Mouse (Mus musculus) CH12.LX (cell line): Measurements from ENCODE around the gene Prkce. TPM values are rescaled to one million over a fixed set of nuclear protein-coding genes. Genes with fewer than 3 reads are reported as not detected.

Experiments used
- DNase-seq: peaks from one replicate; pipeline ENCODE4 v3.0.0-alpha.2; 2013; ENCODE audit errors: extremely low read depth
- H3K27ac ChIP-seq: 2 replicates; pipeline ENCODE4 v1.5.1; 2012; ENCODE audit warnings: low read depth, mild to moderate bottlenecking, control low read depth, moderate library complexity; ENCODE audit not compliant: insufficient read depth
- H3K27me3 ChIP-seq: replicated peaks from 2 replicates; pipeline ENCODE3; 2012; ENCODE audit warnings: inconsistent platforms
- H3K36me3 ChIP-seq, 2 experiments: replicated peaks in 1 of 2; 2 replicates each; pipeline versions ENCODE3 to v1.6.1; 2012; ENCODE audit warnings: inconsistent platforms in 1 of 2, low read length in 1 of 2, mild to moderate bottlenecking in 1 of 2, mixed read lengths in 1 of 2, moderate library complexity in 1 of 2; ENCODE audit not compliant: control insufficient read depth in 1 of 2, insufficient read depth in 1 of 2
- H3K4me1 ChIP-seq, 2 experiments: 2 replicates each; pipeline ENCODE4 v1.6.1; 2012; ENCODE audit warnings: inconsistent platforms in 1 of 2, moderate library complexity in 1 of 2; ENCODE audit not compliant: insufficient read depth in 2 of 2, control insufficient read depth in 1 of 2
- H3K4me2 ChIP-seq: 2 replicates; pipeline ENCODE4 v1.6.1; 2012; ENCODE audit warnings: low read depth, mild to moderate bottlenecking, control low read depth; ENCODE audit not compliant: poor library complexity, insufficient read depth, severe bottlenecking
- H3K4me3 ChIP-seq, 3 experiments: fragments of 150-350 bp in 1 of 3; sonication (generic) in 1 of 3; replicated peaks in 1 of 3; 2 replicates each; pipeline versions ENCODE3 to v1.5.1; 2011 to 2012; ENCODE audit warnings: low read depth in 2 of 3, low read length in 2 of 3, mild to moderate bottlenecking in 2 of 3, moderate library complexity in 2 of 3, control low read depth in 1 of 3, improper control_type of control experiment in 1 of 3, inconsistent platforms in 1 of 3, mixed read lengths in 1 of 3; ENCODE audit not compliant: poor library complexity in 1 of 3
- H3K79me2 ChIP-seq: replicated peaks from 2 replicates; pipeline ENCODE4 v1.6.1; 2012; ENCODE audit warnings: mild to moderate bottlenecking, moderate library complexity; ENCODE audit not compliant: control insufficient read depth, poor library complexity, insufficient read depth, severe bottlenecking; ENCODE audit errors: extremely low read depth
- H3K9ac ChIP-seq: 2 replicates; pipeline ENCODE4 v1.6.1; 2012; ENCODE audit warnings: low read depth, mild to moderate bottlenecking, control low read depth, moderate library complexity; ENCODE audit not compliant: insufficient read depth
- H3K9me3 ChIP-seq: replicated peaks from 2 replicates; pipeline ENCODE3; 2012; ENCODE audit warnings: low read length, inconsistent platforms, mixed read lengths
- CHD1 ChIP-seq: IDR thresholded peaks from 2 replicates; pipeline ENCODE4 v1.6.1; 2012; ENCODE audit warnings: low read depth, low read length, improper control_type of control experiment, inconsistent platforms
- CHD2 ChIP-seq: IDR thresholded peaks from 2 replicates; pipeline ENCODE4 v1.6.1; 2011; ENCODE audit warnings: low read length, improper control_type of control experiment
- E2F4 ChIP-seq: IDR thresholded peaks from 2 replicates; pipeline ENCODE4 v1.6.1; 2011; ENCODE audit warnings: low read depth, low read length, improper control_type of control experiment; ENCODE audit not compliant: insufficient replicate concordance
- ELF1 ChIP-seq: IDR thresholded peaks from 2 replicates; pipeline ENCODE4 v1.6.1; 2014; ENCODE audit warnings: low read depth, mild to moderate bottlenecking, inconsistent platforms, low read length, improper control_type of control experiment
- ETS1 ChIP-seq: conservative IDR thresholded peaks from 2 replicates; pipeline ENCODE4 v1.6.1; 2012; ENCODE audit warnings: low read depth, mild to moderate bottlenecking, inconsistent platforms, low read length, improper control_type of control experiment, moderate library complexity
- HCFC1 ChIP-seq: IDR thresholded peaks from 2 replicates; pipeline ENCODE4 v1.6.1; 2012; ENCODE audit warnings: low read depth, mild to moderate bottlenecking, inconsistent platforms, low read length, improper control_type of control experiment
- IRF4 ChIP-seq: IDR thresholded peaks from 2 replicates; pipeline ENCODE4 v1.6.1; 2014; ENCODE audit warnings: low read depth, mild to moderate bottlenecking, inconsistent platforms, low read length, improper control_type of control experiment
- JUN ChIP-seq: IDR thresholded peaks from 2 replicates; pipeline ENCODE4 v1.6.1; 2011; ENCODE audit warnings: low read depth, mild to moderate bottlenecking, low read length, improper control_type of control experiment, moderate library complexity; ENCODE audit not compliant: insufficient read depth
- MAFK ChIP-seq: IDR thresholded peaks from 2 replicates; pipeline ENCODE4 v1.6.1; 2011; ENCODE audit warnings: low read length, improper control_type of control experiment; ENCODE audit not compliant: insufficient replicate concordance
- MAX ChIP-seq: IDR thresholded peaks from 2 replicates; pipeline ENCODE4 v1.6.1; 2011; ENCODE audit warnings: low read length, improper control_type of control experiment
- MAZ ChIP-seq: IDR thresholded peaks from 2 replicates; pipeline ENCODE4 v1.6.1; 2012; ENCODE audit warnings: low read depth, mild to moderate bottlenecking, inconsistent platforms, low read length, improper control_type of control experiment, moderate library complexity
- MEF2A ChIP-seq: IDR thresholded peaks from 2 replicates; pipeline ENCODE4 v1.6.1; 2014; ENCODE audit warnings: low read depth, mild to moderate bottlenecking, inconsistent platforms, low read length, improper control_type of control experiment, borderline replicate concordance
- MXI1 ChIP-seq: IDR thresholded peaks from 2 replicates; pipeline ENCODE4 v1.6.1; 2011; ENCODE audit warnings: mild to moderate bottlenecking, low read depth, low read length, improper control_type of control experiment
- NELFE ChIP-seq: IDR thresholded peaks from 2 replicates; pipeline ENCODE4 v1.6.1; 2011; ENCODE audit warnings: low read depth, low read length, improper control_type of control experiment
- POLR2A ChIP-seq: IDR thresholded peaks from 2 replicates; pipeline ENCODE4 v1.6.1; 2011; ENCODE audit warnings: low read depth, mild to moderate bottlenecking, improper control_type of control experiment, low read length
- POLR2AphosphoS2 ChIP-seq: IDR thresholded peaks from 2 replicates; pipeline ENCODE4 v1.6.1; 2011; ENCODE audit warnings: low read depth, low read length, improper control_type of control experiment
- RAD21 ChIP-seq: IDR thresholded peaks from 2 replicates; pipeline ENCODE4 v1.6.1; 2011; ENCODE audit warnings: low read depth, mild to moderate bottlenecking, low read length, improper control_type of control experiment, moderate library complexity
- RCOR1 ChIP-seq: conservative IDR thresholded peaks from 2 replicates; pipeline ENCODE4 v1.6.1; 2012; ENCODE audit warnings: low read depth, mild to moderate bottlenecking, inconsistent platforms, low read length, improper control_type of control experiment
- SIN3A ChIP-seq: IDR thresholded peaks from 2 replicates; pipeline ENCODE4 v1.6.1; 2012; ENCODE audit warnings: low read length, improper control_type of control experiment, inconsistent platforms
- SMC3 ChIP-seq: IDR thresholded peaks from 2 replicates; pipeline ENCODE4 v1.6.1; 2011; ENCODE audit warnings: low read depth, low read length, improper control_type of control experiment
- TCF12 ChIP-seq: IDR thresholded peaks from 2 replicates; pipeline ENCODE4 v1.6.1; 2014; ENCODE audit warnings: low read depth, mild to moderate bottlenecking, inconsistent platforms, low read length, improper control_type of control experiment
- UBTF ChIP-seq: IDR thresholded peaks from 2 replicates; pipeline ENCODE4 v1.6.1; 2012; ENCODE audit warnings: low read depth, mild to moderate bottlenecking, inconsistent platforms, low read length, improper control_type of control experiment, moderate library complexity
- ZMIZ1 ChIP-seq: IDR thresholded peaks from 2 replicates; pipeline ENCODE4 v1.6.1; 2012; ENCODE audit warnings: low read depth, mild to moderate bottlenecking, inconsistent platforms, low read length, improper control_type of control experiment
- ZNF384 ChIP-seq: IDR thresholded peaks from 2 replicates; pipeline ENCODE4 v1.6.1; 2012; ENCODE audit warnings: low read depth, low read length, improper control_type of control experiment, inconsistent platforms
- dilution Hi-C: fragments of 300-500 bp; cut with MboI; formaldehyde crosslinking; loops from 2 replicates; pipeline ENCODE4 v1.14.3; 2020; ENCODE audit warnings: low sequenced_read_pairs; ENCODE audit not compliant: extremely low pct_unique_long_range_greater_than_20kb, extremely low pct_ligation_motif_present
- in situ Hi-C: fragments of 300-500 bp; cut with MboI; formaldehyde crosslinking; loops from 3 replicates; pipeline ENCODE4 v1.14.3; 2019; ENCODE audit warnings: low sequenced_read_pairs, low pct_ligation_motif_present, low pct_unique_long_range_greater_than_20kb, mixed read lengths
- polyA plus RNA-seq: library from polyadenylated mRNA; unstranded; fragments of >175 nt; gene quantifications from 2 replicates; pipeline ENCODE4 v1.2.1, GENCODE M21; 2012; ENCODE audit warnings: low read depth; ENCODE audit not compliant: insufficient read length
- total RNA-seq, 2 experiments: library from RNA; depleted of rRNA; stranded (reverse); fragments of 300-350 nt in 1 of 2; fragments of >200 nt in 1 of 2; gene quantifications; 2 replicates each; pipeline ENCODE4 v1.2.3; 2012 to 2014

Gene Prkce
- total and polyA plus RNA-seq, 3 experiments: 4.1 to 13.2 (median 11.4) TPM

DNA sequence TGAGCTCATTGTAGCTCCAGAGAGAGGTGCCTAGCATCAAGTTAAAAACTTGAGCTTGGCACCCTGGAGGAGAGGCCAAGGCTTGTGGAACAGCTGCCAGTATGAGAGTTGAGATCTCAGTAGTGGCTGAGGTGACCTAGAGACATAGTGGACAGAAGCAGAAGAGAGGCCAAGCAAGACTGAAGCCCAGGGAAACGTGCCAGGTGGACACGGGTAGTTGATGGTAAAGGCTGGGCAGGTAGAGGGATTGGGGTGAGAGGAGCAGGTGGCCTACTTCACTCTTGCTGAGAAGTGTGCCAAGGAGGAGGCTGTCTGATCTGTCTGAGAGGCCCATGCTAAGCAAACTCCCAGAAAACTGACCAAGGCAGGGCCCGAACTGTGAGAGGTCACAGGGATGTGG is 44.6 kb downstream of the Prkce start:
- in situ Hi-C loops (no loop called here), dilution Hi-C loops (no loop called here)
- no peak overlapping the region for H3K4me3 ChIP-seq
- no peaks in the 10 kb centered on the region for H3K27me3 ChIP-seq
- peaks cover 17 to 55% of the 10 kb centered on the region in 2 experiments for H3K4me1 ChIP-seq
- no peak for DNase-seq
- H3K4me2 ChIP-seq: no peak overlapping the region
- H3K9me3 ChIP-seq: no peaks in the 10 kb centered on the region
- H3K27ac ChIP-seq: no peak overlapping the region
- peaks cover 0 to 32% of the 10 kb centered on the region in 2 experiments for H3K36me3 ChIP-seq
- no peak for TF ChIP-seq SMC3
- TF ChIP-seq CHD2: no peak
- TF ChIP-seq ETS1: no peak
- no peak for TF ChIP-seq MEF2A
- no peak for TF ChIP-seq POLR2A
- no peak for TF ChIP-seq CHD1
- no peak for TF ChIP-seq MAX
- no peak for TF ChIP-seq UBTF
- TF ChIP-seq RAD21: no peak
- TF ChIP-seq SIN3A: no peak
- TF ChIP-seq MXI1: no peak
- TF ChIP-seq MAFK: no peak
- no peak for TF ChIP-seq HCFC1
- no peak for TF ChIP-seq ZNF384
- TF ChIP-seq IRF4: no peak
- H3K9ac ChIP-seq: no peak overlapping the region
- H3K79me2 ChIP-seq: peaks cover under 1% of the 10 kb centered on the region; the same call in 1 of the 2 replicates

DNA sequence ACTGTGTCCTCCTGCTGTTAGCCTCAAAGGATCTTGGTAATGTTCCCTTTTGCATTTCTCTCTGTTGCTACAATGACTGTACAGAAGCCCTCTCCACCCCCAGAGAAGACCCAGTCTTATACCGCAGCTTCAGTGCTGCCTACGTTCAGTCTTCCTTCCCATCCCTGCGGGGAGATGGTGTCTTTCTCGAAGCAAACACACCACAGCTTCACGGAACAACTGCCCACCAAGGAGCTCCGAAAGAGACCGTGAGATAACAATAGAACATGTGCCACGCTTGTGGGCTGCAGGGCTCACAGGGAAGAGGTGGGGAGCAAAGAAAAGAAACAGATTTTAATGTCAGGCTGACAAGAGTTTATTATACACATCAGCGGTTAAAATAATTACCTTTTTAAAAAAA is 46.7 kb downstream of the Prkce start:
- peaks cover 0 to 44% of the 10 kb centered on the region in 2 experiments for H3K36me3 ChIP-seq
- H3K9me3 ChIP-seq: no peaks in the 10 kb centered on the region
- no peak overlapping the region for H3K4me2 ChIP-seq
- DNase-seq: no peak
- TF ChIP-seq NELFE (no peak), ZMIZ1 (no peak), RCOR1 (no peak), ETS1 (no peak), ZNF384 (no peak), TCF12 (no peak), E2F4 (no peak), POLR2A (no peak), HCFC1 (no peak), MAZ (no peak), POLR2AphosphoS2 (no peak), ELF1 (no peak), JUN (no peak), RAD21 (no peak), MAX (no peak), MEF2A (no peak)
- H3K4me1 ChIP-seq: peaks cover 17 to 49% of the 10 kb centered on the region in 2 experiments
- no peaks in the 10 kb centered on the region for H3K27me3 ChIP-seq
- no peak overlapping the region for H3K9ac ChIP-seq
- dilution Hi-C loops (no loop called here), in situ Hi-C loops (no loop called here)
- peaks cover 2% of the 10 kb centered on the region; the same call in 1 of the 2 replicates for H3K79me2 ChIP-seq
- H3K4me3 ChIP-seq: no peak overlapping the region
- no peak overlapping the region for H3K27ac ChIP-seq
